Mouse (Mus musculus) CD4-positive, CD25-positive, alpha-beta regulatory T cell, adult 4 months (primary cell): ENCODE data around the gene Amph. TPM values are rescaled to one million over a fixed set of nuclear protein-coding genes. Genes with fewer than 3 reads are reported as not detected.
A peak's percentile ranks its signal among the peaks of the same experiment; 100 is the strongest.

Experiments used
- ATAC-seq: one replicate; pipeline ENCODE4 v1.8.0; 2017
- polyA plus RNA-seq, 2 experiments: library from polyadenylated mRNA; unstranded; fragments of 100-300 nt; shearing (Covaris generic); gene quantifications; one replicate each; pipeline ENCODE4 v1.2.1; 2017

Amph gene
- polyA plus RNA-seq, 2 experiments from 2014 or later = 0.63 TPM; not detected in 1

DNA sequence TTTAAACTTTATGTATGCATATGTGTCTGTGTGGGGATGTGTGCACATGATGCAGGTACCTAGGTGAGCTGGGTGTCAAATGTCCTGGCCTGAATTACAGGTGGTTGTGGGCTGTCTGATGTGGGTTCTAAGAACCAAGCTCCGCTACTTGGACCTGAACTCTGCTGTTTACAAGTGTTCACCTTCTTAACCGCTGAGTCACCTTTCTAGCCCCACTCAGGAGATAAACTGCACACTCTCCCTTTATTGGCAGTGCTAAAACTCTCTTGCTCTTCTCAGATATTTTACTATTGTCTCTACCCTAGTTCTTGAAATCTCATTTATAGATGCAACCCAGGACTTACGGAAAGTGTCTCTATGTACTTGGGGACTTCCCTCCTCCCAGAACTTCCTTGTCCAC, 199.5 kb downstream of the Amph start:
- ATAC-seq = no peak

DNA sequence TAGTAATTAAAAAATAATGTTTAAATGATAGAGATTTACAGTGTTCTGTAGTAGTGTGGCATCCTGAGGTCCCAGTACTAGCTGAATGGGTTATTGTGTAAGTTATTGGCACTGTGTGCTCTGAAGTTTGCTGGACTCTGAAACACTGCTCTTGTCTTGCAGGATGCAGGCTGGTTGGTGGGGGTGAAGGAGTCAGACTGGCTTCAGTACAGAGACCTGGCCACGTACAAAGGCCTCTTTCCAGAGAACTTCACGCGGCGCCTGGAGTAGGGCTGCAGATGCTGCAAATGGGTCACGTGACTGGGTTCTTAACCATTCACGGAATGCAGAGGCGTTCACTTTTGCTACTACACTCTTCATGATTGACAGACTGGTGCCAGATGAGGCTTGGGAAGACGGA, 201.6 kb downstream of the Amph start:
- no peak for ATAC-seq

GRCm38 (mm10) chr13:19150438-19151301, 202.7 kb downstream of the Amph start:
- no peak for ATAC-seq

DNA sequence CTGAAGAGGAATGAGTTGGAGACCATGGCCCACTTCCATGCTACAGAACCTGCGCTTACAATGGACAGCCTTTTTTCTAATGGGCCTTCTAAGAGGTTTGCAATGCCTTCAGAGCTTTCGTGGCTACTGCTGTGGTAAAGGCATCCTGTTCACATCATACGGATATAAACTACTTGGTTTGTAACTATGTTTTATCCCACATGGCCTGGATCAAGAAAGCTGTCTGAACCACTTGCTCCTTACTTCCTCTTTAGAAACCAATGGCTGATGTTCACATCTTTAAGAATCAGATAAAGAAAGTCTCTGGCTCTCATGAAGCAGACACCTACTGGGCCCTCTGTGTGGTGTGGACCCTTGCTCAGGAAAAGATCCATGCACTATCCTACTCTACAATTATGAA, 204.1 kb downstream of the Amph start:
- no peak for ATAC-seq

DNA sequence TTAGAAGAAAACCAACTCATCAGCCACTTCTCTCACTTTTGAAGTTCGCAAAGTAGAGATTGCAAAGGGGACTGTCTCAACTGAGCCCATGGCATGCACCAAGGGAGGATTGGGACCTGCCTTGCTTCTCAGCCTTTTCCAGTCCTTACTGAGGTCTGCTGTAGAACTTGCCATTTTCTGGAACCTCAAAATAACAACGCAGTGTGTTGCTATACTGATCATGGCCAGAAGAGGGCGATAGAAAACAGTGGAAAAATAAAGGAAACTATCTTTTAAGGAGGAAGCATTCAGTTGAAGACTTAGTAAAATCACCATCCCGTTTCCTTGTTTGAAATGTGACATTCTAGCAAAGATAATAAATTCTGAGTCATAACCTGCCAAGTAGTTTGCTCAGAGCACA, 210.5 kb downstream of the Amph start:
- ATAC-seq = no peak

GRCm38 (mm10) chr13:19160616-19161015, 212.6 kb downstream of the Amph start:
- no peak for ATAC-seq

DNA sequence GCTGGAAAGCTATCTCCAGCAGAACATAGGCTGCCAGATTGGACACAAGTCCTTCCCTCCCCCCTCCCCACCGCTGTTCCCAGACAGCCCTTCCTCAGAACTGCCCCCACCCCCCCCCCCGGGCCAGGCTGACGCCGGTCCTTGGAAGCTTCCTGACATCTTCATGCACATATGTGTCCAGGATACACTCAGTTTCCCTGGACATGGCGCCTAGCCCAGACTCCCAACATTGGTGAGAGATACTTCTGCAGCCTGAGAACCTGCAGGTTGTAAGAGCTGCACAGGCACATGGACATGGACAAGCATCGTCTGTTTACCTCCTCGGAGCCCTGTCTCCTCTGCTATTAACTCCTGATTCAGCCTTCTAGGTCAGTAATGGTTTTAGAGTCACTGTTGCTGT, 213.1 kb downstream of the Amph start:
- no peak for ATAC-seq

DNA sequence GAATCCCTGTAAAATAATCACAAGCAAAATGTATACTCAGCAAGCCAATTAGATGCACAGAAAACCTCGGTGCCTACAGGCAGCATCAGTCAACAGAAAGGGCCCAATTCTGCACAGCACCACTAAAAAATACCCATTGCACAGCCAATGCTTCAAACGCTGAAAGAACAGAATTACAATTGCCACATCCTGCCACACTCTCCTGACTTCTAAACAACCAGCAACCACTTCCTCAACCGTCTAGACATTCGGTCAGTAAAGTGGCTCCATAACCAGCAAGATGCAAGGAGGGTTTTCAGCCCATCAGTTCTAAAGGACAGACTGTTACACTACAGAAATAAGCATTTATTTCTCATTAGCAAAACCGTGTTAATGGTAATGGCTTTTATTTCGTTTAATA, 214.1 kb downstream of the Amph start:
- peak; percentile 95 for ATAC-seq

- ATAC-seq = peak; percentile 60
Measured at GRCm38 (mm10) chr13:19177662-19178259, 229.8 kb downstream of the Amph start.

DNA sequence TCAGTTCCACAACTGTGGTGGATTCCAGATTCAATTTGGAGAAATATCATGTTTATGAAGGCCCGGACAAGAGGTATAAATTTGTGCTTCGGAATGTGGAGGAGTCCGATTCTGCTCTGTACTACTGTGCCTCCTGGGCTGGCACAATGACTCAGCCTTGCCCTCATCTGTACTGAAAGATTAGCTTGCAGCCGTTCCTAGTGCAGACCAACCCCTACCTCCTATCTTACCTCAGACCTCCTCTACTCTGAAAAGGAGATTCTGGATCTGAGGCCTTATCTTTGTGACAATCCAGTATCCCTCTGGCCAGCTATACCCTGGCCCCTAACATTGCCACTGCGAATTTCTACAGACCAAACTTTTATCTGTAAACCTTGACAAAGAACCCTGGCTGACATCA, 230.3 kb downstream of the Amph start:
- no peak for ATAC-seq

GRCm38 (mm10) chr13:19182259-19182658, 234.3 kb downstream of the Amph start:
- ATAC-seq = peak; percentile 93

GRCm38 (mm10) chr13:19190052-19190451, 242.0 kb downstream of the Amph start:
- peak; percentile 75 for ATAC-seq

DNA sequence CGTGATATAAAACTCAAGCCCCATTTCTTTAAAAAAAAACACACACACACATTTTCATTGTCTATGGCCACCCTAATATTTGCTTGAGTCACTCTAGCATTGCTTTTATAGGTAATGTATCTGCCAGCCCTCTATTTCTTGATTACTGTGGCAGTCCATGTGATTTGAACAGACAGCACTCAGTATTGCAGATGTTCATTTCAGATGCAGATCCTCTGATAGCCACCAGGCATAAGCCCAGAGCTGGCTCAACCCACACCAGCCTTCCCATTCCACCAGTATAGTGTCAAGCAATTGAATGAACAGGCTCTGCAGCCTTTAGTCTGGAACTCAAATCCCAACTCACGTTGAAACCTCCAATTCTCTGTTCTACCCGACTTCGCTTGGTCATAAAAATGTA, 246.8 kb downstream of the Amph start:
- no peak for ATAC-seq

- no peak for ATAC-seq
Measured at GRCm38 (mm10) chr13:19195456-19195855, 247.5 kb downstream of the Amph start.

Other genes with a start within 250 kb of the Amph start
- 100 to 1,000 TPM in 1 of 2 experiments, 10 to 100 TPM in 1; 93.9 to 114 TPM for gene Vps41, start 230.9 kb upstream of the Amph start, polyA plus RNA-seq